Mouse (Mus musculus): ENCODE measurements around the gene Znhit6. TPM values are rescaled to one million over a fixed set of nuclear protein-coding genes. Genes with fewer than 3 reads are reported as not detected.

Znhit6 gene
- total and polyA plus RNA-seq, 3 experiments: 54.4 to 188 (median 58.6) TPM

- Histone ChIP-seq H3K27ac (ENCODE audit: insufficient read depth, low read depth) (no peak overlapping the region), H3K4me3 (replicated peaks in 1 of 3; ENCODE audit: low read depth in 2 of 3, low read length in 2 of 3, poor library complexity in 1 of 3) (no peak overlapping the region), H3K9me3 (replicated peaks; ENCODE audit: low read length) (peaks cover 2% of the 10 kb centered on the region), H3K36me3 (replicated peaks in 1 of 2; ENCODE audit: control insufficient read depth in 1 of 2, insufficient read depth in 1 of 2, low read length in 1 of 2) (no peaks in the 10 kb centered on the region), H3K4me1 (ENCODE audit: control insufficient read depth in 1 of 2, insufficient read depth in 2 of 2) (peaks cover 0 to 11% of the 10 kb centered on the region in 2 experiments; a peak in 2 of 4 replicates), H3K4me2 (ENCODE audit: insufficient read depth, low read depth, poor library complexity, severe bottlenecking) (no peak overlapping the region), H3K9ac (ENCODE audit: insufficient read depth, low read depth) (no peak overlapping the region), H3K79me2 (replicated peaks; ENCODE audit: control insufficient read depth, extremely low read depth, insufficient read depth, poor library complexity, severe bottlenecking) (no peaks in the 10 kb centered on the region), H3K27me3 (replicated peaks) (no peaks in the 10 kb centered on the region)
- dilution Hi-C loops (cut with MboI; ENCODE audit: extremely low pct_ligation_motif_present, extremely low pct_unique_long_range_greater_than_20kb, low sequenced_read_pairs) (no loop called here), in situ Hi-C loops (cut with MboI; ENCODE audit: low pct_ligation_motif_present, low pct_unique_long_range_greater_than_20kb, low sequenced_read_pairs) (no loop called here)
- no peak for DNase-seq (ENCODE audit: extremely low read depth)
- no peak for TF ChIP-seq EP300 (IDR thresholded peaks at IDR 0.05; ENCODE audit: low read length)
- TF ChIP-seq GABPA (IDR thresholded peaks at IDR 0.05; ENCODE audit: insufficient replicate concordance, low read depth, low read length): no peak
Measured at GRCm38 (mm10) chr3:145654028-145654427, 78.0 kb downstream of the Znhit6 start.

Other genes starting within 250 kb of the Znhit6 start
- not detected in 2 replicates for gene Ccn1, start 73.8 kb downstream of the Znhit6 start, total RNA-seq (2012; rRNA removed)
- not detected in 2 replicates for gene Ccn1, start 73.8 kb downstream of the Znhit6 start, total RNA-seq (2014; rRNA removed)
- gene Ccn1, start 73.8 kb downstream of the Znhit6 start, polyA plus RNA-seq (2012; ENCODE audit: insufficient read length, low read depth): not detected in 2 replicates
- not detected in 2 replicates for gene Ddah1, start 182.5 kb downstream of the Znhit6 start, total RNA-seq (2012; rRNA removed)
- gene Ddah1, start 182.5 kb downstream of the Znhit6 start, total RNA-seq (2014; rRNA removed): not detected in 2 replicates
- gene Ddah1, start 182.5 kb downstream of the Znhit6 start, polyA plus RNA-seq (2012; ENCODE audit: insufficient read length, low read depth): not detected in 2 replicates